Mouse (Mus musculus): ENCODE measurements around the gene Arpc1b.
"Not testable (repeated sequence)": the region's sequence is repeated elsewhere in the genome, so short reads cannot be mapped to it uniquely, and the experiment has no call there.

GRCm38 (mm10) chr5:145083201-145083600, 30.8 kb upstream of the Arpc1b start:
- not testable (repeated sequence) for TF ChIP-seq CTCF, EP300 (IDR thresholded peaks at IDR 0.05; ENCODE audit: low read depth)

Data from liver, embryonic 14.5 days (tissue).